Mouse (Mus musculus): ENCODE results near the gene Tmem165. TPM values are rescaled to one million over a fixed set of nuclear protein-coding genes. Genes with fewer than 3 reads are reported as not detected.

The Tmem165 gene
- polyA plus RNA-seq, 1 experiment from 2014 or later = 110 TPM

DNA sequence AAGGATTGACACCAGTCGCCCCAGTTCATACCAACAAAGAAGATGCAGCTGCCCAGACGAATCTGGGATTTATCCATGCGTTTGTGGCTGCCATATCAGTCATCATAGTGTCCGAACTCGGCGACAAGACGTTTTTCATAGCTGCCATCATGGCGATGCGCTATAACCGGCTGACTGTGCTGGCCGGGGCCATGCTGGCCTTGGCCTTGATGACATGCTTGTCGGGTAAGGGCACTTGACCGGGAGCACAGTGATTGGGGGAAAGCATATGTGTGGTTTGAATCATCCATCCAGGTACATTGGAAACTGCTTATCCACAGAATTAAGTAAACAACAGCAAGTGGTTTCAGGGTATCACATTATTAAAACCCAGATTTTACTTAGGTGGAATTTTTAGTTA, 15.7 kb downstream of the Tmem165 start:
- Histone ChIP-seq H3K9me3 (no peaks in the 10 kb centered on the region), H3K27ac (no peak overlapping the region), H3K4me2 (no peak overlapping the region), H3K27me3 (no peaks in the 10 kb centered on the region), H3K9ac (no peak overlapping the region), H3K36me3 (peaks cover 57% of the 10 kb centered on the region), H3K4me1 (no peaks in the 10 kb centered on the region), H3K4me3 (no peak overlapping the region)
- ATAC-seq (ENCODE audit: borderline replicate concordance, extremely low read depth, low FRiP score, low TSS enrichment) = no peak
- 90% methylated on average over 13 of the region's 13 CpGs for WGBS

- H3K9ac ChIP-seq = no peak overlapping the region
- H3K4me2 ChIP-seq = no peak overlapping the region
- no peaks in the 10 kb centered on the region for H3K9me3 ChIP-seq
- H3K4me3 ChIP-seq = no peak overlapping the region
- WGBS = 85% methylated on average over 3 of the region's 3 CpGs
- no peak for ATAC-seq (ENCODE audit: borderline replicate concordance, extremely low read depth, low FRiP score, low TSS enrichment)
- peaks cover 73% of the 10 kb centered on the region for H3K36me3 ChIP-seq
- H3K27ac ChIP-seq = no peak overlapping the region
- no peaks in the 10 kb centered on the region for H3K4me1 ChIP-seq
- H3K27me3 ChIP-seq = no peaks in the 10 kb centered on the region
Observed at GRCm38 (mm10) chr5:76203171-76203570, 19.5 kb downstream of the Tmem165 start.

DNA sequence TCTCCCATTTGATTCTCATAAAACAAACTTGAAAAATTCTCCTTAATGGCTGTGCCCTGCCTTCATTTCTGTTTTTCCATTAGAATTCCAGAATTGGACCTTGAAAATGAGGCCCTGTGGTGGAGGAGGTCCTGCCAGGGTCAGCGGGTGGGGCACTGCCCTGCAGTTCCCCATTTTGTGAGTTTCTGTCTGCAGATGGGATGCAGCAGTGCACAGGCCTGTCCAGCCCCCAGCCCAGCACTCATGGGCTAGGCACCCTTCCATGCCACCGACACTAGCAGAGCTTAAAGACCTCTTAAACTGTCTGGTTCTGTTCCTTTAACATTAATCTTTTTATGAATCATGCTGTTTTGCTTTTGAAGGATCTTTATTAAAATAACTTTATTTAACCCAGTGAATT, 22.2 kb downstream of the Tmem165 start:
- Histone ChIP-seq H3K4me1 (no peaks in the 10 kb centered on the region), H3K36me3 (peaks cover 73% of the 10 kb centered on the region), H3K9me3 (no peaks in the 10 kb centered on the region), H3K4me3 (no peak overlapping the region), H3K4me2 (no peak overlapping the region), H3K9ac (no peak overlapping the region), H3K27ac (no peak overlapping the region), H3K27me3 (no peaks in the 10 kb centered on the region)
- ATAC-seq (ENCODE audit: borderline replicate concordance, extremely low read depth, low FRiP score, low TSS enrichment) = no peak
- WGBS = 78% methylated on average over 2 of the region's 2 CpGs

DNA sequence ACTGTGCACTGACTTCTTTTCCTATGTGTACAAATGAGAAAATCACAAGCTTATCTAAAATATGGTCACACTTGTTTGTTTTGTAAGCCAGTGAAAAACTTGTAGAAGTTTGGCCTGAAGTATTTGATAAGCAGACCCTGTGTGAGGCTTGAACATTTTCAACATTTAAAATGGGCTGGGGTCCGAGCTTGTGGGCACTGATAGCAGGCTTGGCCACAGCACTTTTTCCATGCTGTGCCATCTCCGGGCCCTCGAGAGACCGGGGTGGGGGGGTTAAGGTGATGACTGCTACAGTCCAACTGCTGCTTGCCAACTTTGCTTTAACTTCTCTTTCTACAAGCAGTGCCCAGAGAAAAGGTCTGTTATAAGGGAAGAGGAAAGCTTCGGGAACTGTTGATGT, 24.4 kb downstream of the Tmem165 start:
- no peaks in the 10 kb centered on the region for H3K27me3 ChIP-seq
- no peaks in the 10 kb centered on the region for H3K9me3 ChIP-seq
- H3K36me3 ChIP-seq = peaks cover 67% of the 10 kb centered on the region
- H3K4me1 ChIP-seq = no peaks in the 10 kb centered on the region
- H3K9ac ChIP-seq = no peak overlapping the region
- H3K4me2 ChIP-seq = no peak overlapping the region
- no peak overlapping the region for H3K27ac ChIP-seq
- 82% methylated on average over 5 of the region's 5 CpGs for WGBS
- ATAC-seq (ENCODE audit: borderline replicate concordance, extremely low read depth, low FRiP score, low TSS enrichment) = no peak
- H3K4me3 ChIP-seq = no peak overlapping the region

DNA sequence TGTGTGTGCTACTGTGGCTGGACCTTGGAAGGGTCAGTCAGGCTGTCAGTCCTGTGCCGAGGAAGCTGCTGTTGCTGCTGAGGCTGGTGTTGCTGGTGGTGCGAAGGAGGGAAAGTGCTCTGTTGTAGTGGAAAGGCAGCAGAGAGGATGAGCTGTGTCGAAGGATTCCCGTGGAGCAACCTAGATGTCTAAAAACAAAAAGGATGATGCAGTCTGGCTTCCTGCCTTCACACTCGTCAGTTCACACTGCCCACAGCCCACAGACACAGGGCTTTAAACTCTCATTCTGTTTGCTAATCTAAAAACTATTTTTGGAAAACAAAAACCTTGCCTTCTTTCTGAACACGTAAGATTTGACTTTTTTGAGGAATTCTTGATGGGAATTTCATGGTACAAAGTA, 33.0 kb downstream of the Tmem165 start:
- Histone ChIP-seq H3K9ac (no peak overlapping the region), H3K4me2 (no peak overlapping the region), H3K27me3 (no peaks in the 10 kb centered on the region), H3K4me1 (no peaks in the 10 kb centered on the region), H3K9me3 (no peaks in the 10 kb centered on the region), H3K27ac (no peak overlapping the region), H3K4me3 (no peak overlapping the region), H3K36me3 (peaks cover 22% of the 10 kb centered on the region; the same call in 1 of the 2 replicates)
- ATAC-seq (ENCODE audit: borderline replicate concordance, extremely low read depth, low FRiP score, low TSS enrichment) = no peak
- 58% methylated on average over 6 of the region's 6 CpGs for WGBS

- Histone ChIP-seq H3K4me1 (no peaks in the 10 kb centered on the region), H3K9ac (no peak overlapping the region), H3K4me2 (no peak overlapping the region), H3K9me3 (no peaks in the 10 kb centered on the region), H3K36me3 (peaks cover 40% of the 10 kb centered on the region), H3K27me3 (no peaks in the 10 kb centered on the region), H3K27ac (no peak overlapping the region), H3K4me3 (no peak overlapping the region)
- ATAC-seq (ENCODE audit: borderline replicate concordance, extremely low read depth, low FRiP score, low TSS enrichment) = no peak
- 87% methylated on average over 13 of the region's 13 CpGs for WGBS
Observed at GRCm38 (mm10) chr5:76231171-76231855, 47.6 kb downstream of the Tmem165 start.

GRCm38 (mm10) chr5:76243274-76243673, 59.6 kb downstream of the Tmem165 start:
- Histone ChIP-seq H3K9me3 (no peaks in the 10 kb centered on the region), H3K27ac (no peak overlapping the region), H3K4me3 (no peak overlapping the region), H3K4me1 (no peaks in the 10 kb centered on the region), H3K9ac (no peak overlapping the region), H3K36me3 (peaks cover 8% of the 10 kb centered on the region; the same call in 1 of the 2 replicates), H3K4me2 (no peak overlapping the region), H3K27me3 (no peaks in the 10 kb centered on the region)
- 81% methylated on average over 3 of the region's 3 CpGs for WGBS
- no peak for ATAC-seq (ENCODE audit: borderline replicate concordance, extremely low read depth, low FRiP score, low TSS enrichment)

DNA sequence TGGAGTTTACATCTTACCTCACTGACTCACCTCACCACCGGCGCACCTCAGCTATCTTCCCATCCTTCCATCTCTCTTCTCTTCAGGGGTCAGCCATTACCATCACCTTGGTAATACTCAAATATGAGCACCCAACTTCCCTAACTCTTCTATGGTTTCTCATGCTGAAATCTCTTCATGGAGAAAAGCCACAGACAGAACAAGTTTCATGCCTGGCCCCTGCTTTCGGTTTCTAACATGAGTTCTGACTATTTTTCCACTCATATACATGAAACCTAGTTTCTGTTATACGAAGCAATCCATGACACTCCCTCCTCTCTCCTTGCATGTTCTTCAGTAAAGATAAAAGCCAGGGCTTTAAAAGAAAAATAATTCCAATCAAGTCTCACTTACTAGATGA, 60.2 kb downstream of the Tmem165 start:
- no peak for ATAC-seq (ENCODE audit: borderline replicate concordance, extremely low read depth, low FRiP score, low TSS enrichment)
- Histone ChIP-seq H3K4me3 (no peak overlapping the region), H3K9ac (no peak overlapping the region), H3K27me3 (no peaks in the 10 kb centered on the region), H3K4me1 (no peaks in the 10 kb centered on the region), H3K27ac (no peak overlapping the region), H3K9me3 (no peaks in the 10 kb centered on the region), H3K36me3 (peaks cover 8% of the 10 kb centered on the region; the same call in 1 of the 2 replicates), H3K4me2 (no peak overlapping the region)
- WGBS = 95% methylated on average over 4 of the region's 4 CpGs

DNA sequence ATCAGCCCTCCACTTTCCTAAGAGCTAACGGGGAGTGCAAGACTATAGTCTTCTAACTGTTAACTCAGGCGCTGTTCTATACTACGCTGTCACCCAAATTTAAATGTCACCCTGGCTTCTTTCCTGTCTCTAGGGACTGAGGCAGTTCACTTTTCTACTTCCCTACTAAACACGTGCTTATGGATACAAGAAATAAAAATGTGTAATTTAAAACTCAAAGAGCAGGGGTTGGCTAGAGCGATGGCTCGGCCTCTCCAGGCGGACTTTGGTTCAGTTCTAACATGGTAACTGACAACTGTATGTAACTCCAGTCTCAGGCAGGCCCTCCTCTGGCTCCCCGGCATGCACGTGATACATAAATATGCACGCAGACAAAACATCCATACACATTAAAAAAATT, 60.8 kb downstream of the Tmem165 start:
- Histone ChIP-seq H3K27ac (no peak overlapping the region), H3K36me3 (peaks cover 10% of the 10 kb centered on the region; the same call in 1 of the 2 replicates), H3K9ac (no peak overlapping the region), H3K27me3 (no peaks in the 10 kb centered on the region), H3K9me3 (no peaks in the 10 kb centered on the region), H3K4me1 (no peaks in the 10 kb centered on the region), H3K4me2 (no peak overlapping the region), H3K4me3 (no peak overlapping the region)
- ATAC-seq (ENCODE audit: borderline replicate concordance, extremely low read depth, low FRiP score, low TSS enrichment) = no peak
- 91% methylated on average over 10 of the region's 10 CpGs for WGBS

GRCm38 (mm10) chr5:76245419-76245818, 61.7 kb downstream of the Tmem165 start:
- no peak overlapping the region for H3K27ac ChIP-seq
- 76% methylated on average over 3 of the region's 3 CpGs for WGBS
- no peaks in the 10 kb centered on the region for H3K4me1 ChIP-seq
- H3K4me3 ChIP-seq = no peak overlapping the region
- 0 out of 2 replicates have a peak, but pooled peaks cover 9% of the 10 kb centered on the region for H3K36me3 ChIP-seq
- H3K9ac ChIP-seq = no peak overlapping the region
- ATAC-seq (ENCODE audit: borderline replicate concordance, extremely low read depth, low FRiP score, low TSS enrichment) = no peak
- H3K27me3 ChIP-seq = no peaks in the 10 kb centered on the region
- H3K9me3 ChIP-seq = no peaks in the 10 kb centered on the region
- no peak overlapping the region for H3K4me2 ChIP-seq

DNA sequence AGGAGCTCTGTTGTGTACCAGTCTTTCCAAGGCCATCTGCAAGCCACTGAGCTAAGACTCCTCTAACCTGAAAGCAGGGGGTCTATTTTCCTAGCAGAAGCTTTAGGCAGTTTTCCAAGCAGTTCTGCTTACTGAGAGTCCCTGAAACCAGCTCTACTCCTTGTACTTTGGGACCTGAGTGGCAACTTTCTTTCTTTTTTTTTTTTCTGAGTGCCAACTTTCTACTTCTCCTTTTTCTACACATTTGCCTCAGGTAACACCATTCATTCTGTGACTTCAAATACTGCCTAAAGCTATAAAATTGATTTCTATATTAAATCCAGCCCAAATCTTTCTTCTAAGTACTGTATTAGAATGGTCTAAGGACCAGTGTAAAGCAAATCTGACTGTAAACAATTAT, 62.9 kb downstream of the Tmem165 start:
- Histone ChIP-seq H3K27me3 (no peaks in the 10 kb centered on the region), H3K9ac (no peak overlapping the region), H3K9me3 (no peaks in the 10 kb centered on the region), H3K4me3 (no peak overlapping the region), H3K36me3 (0 out of 2 replicates have a peak, but pooled peaks cover 9% of the 10 kb centered on the region), H3K27ac (no peak overlapping the region), H3K4me1 (no peaks in the 10 kb centered on the region), H3K4me2 (no peak overlapping the region)
- ATAC-seq (ENCODE audit: borderline replicate concordance, extremely low read depth, low FRiP score, low TSS enrichment) = no peak

DNA sequence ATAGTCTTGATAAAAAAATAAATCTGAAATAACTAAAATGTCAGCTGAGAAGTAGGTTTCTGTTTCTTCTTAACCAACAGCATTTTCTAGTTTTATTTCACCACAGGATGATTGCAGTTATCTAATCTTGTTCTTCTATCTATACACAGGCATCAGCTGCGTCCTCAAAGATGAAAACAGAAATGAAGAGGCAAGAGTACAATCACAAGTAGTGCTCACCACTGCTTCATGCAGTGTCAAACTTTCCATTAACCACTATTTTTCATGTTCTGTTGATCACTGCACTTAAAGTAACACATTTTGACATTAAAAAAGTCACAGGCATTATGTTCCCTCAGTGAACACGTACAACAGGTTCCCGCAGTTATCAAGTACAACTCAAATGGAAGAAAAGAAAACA, 67.3 kb downstream of the Tmem165 start:
- no peak overlapping the region for H3K9ac ChIP-seq
- H3K4me3 ChIP-seq = no peak overlapping the region
- H3K36me3 ChIP-seq = 0 out of 2 replicates have a peak, but pooled peaks cover 6% of the 10 kb centered on the region
- H3K27ac ChIP-seq = no peak overlapping the region
- H3K9me3 ChIP-seq = no peaks in the 10 kb centered on the region
- ATAC-seq (ENCODE audit: borderline replicate concordance, extremely low read depth, low FRiP score, low TSS enrichment) = no peak
- H3K4me1 ChIP-seq = 0 out of 2 replicates have a peak, but pooled peaks cover 2% of the 10 kb centered on the region
- H3K27me3 ChIP-seq = no peaks in the 10 kb centered on the region
- no peak overlapping the region for H3K4me2 ChIP-seq
- WGBS = 85% methylated on average over 3 of the region's 3 CpGs
